Mouse (Mus musculus): Measurements from ENCODE around the gene Csgalnact2. TPM values are rescaled to one million over a fixed set of nuclear protein-coding genes. Genes with fewer than 3 reads are reported as not detected.

Csgalnact2 gene
- 10 to 100 TPM; 83.7 to 94.5 TPM for total RNA-seq (2023)

DNA sequence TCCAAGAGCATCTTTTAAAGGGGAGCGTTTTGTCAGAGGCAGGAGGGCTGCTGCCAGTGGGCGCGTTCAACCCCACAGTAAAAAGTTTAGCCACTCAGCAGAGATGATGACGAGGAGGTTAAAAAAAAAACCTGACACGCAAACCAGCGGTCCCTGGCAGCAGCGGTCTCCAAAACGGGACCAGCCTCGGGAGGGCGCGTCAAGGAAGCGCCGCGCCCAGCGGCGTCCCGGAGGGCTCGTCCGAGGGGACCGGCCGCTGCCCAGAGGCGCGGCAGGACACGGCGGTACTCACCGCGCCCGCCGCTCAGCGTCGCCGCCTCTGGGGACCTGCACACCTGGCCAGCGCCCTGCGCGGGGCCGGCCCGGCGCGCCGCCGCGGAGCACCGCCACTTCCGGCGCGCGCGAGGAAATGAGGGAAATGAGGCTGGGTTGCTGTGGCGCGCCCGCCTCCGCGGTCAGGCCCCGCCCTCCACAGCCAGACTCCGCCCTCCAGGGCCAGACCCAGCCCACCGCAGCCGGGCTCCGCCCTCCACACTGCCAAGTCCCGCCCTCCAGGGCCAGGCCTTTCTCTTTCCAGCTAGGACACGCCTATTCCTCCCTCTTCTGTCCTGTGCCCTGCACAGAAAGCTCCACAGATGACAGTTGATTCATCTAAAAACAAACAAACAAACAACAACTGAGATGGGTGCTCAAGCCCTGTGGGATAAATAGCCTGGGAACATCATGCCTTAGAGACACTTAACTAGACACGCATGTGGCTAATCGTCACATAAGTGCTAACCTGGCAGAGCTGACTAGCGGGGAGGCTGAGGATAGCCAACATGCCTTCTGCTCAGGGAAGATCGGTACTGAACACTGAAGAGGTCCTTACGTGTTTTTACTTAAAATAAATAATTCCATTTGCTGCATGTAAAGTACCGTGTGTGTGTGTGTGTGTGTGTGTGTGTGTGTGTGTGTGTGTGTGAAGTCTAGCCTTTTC, at the start of gene Csgalnact2:
Csgalnact2 (minus strand) TSS at position 410 of the 979 bp plus-strand sequence.

Other genes with a start within 250 kb of the Csgalnact2 start
- gene Hnrnpf, start 238.8 kb downstream of the Csgalnact2 start, total RNA-seq (2023), result 100 to 1,000 TPM; 515 to 584 TPM
- not detected for gene Fxyd4, start 201.4 kb downstream of the Csgalnact2 start, total RNA-seq (2023)
- 1 to 10 TPM in 1 of 2 experiments, under 1 TPM in 1; 0.60 to 1.1 TPM for gene Rasgef1a, start 127.7 kb downstream of the Csgalnact2 start, total RNA-seq (2023)
- gene Ret, start 58.6 kb upstream of the Csgalnact2 start, total RNA-seq (2023), result under 1 TPM; 0.09 to 0.18 TPM

All from neutrophil, adult 59 days (primary cell).